Mouse (Mus musculus) CH12.LX (cell line): ENCODE measurements at regions not wholly inside any gene's neighbourhood (a gene's known extent, or its start where the extent isn't known, plus 50 kb on each side); places are given as distances from the start of the nearest gene placed in this dataset.

ENCODE experiments used
- BHLHE40 ChIP-seq: IDR thresholded peaks from 2 replicates; pipeline ENCODE4 v1.6.1; 2011; ENCODE audit warnings: mild to moderate bottlenecking, low read depth, low read length, improper control_type of control experiment
- CTCF ChIP-seq, 2 experiments: IDR thresholded peaks in 1 of 2; conservative IDR thresholded peaks in 1 of 2; 2 replicates each; pipeline ENCODE4 v1.5.1; 2011 to 2012; ENCODE audit warnings: low read depth in 2 of 2, low read length in 2 of 2, improper control_type of control experiment in 1 of 2, inconsistent platforms in 1 of 2, mild to moderate bottlenecking in 1 of 2, moderate library complexity in 1 of 2
- EP300 ChIP-seq: IDR thresholded peaks from 2 replicates; pipeline ENCODE4 v1.6.1; 2011; ENCODE audit warnings: low read length, improper control_type of control experiment
- HCFC1 ChIP-seq: IDR thresholded peaks from 2 replicates; pipeline ENCODE4 v1.6.1; 2012; ENCODE audit warnings: low read depth, mild to moderate bottlenecking, inconsistent platforms, low read length, improper control_type of control experiment
- JUND ChIP-seq: conservative IDR thresholded peaks from 2 replicates; pipeline ENCODE4 v1.6.1; 2011; ENCODE audit warnings: low read depth, low read length, improper control_type of control experiment
- KAT2A ChIP-seq: IDR thresholded peaks from 2 replicates; pipeline ENCODE4 v1.6.1; 2012; ENCODE audit warnings: low read length, improper control_type of control experiment, inconsistent platforms; ENCODE audit not compliant: insufficient replicate concordance
- MXI1 ChIP-seq: IDR thresholded peaks from 2 replicates; pipeline ENCODE4 v1.6.1; 2011; ENCODE audit warnings: mild to moderate bottlenecking, low read depth, low read length, improper control_type of control experiment
- POLR2A ChIP-seq: IDR thresholded peaks from 2 replicates; pipeline ENCODE4 v1.6.1; 2011; ENCODE audit warnings: low read depth, mild to moderate bottlenecking, improper control_type of control experiment, low read length
- POLR2AphosphoS2 ChIP-seq: IDR thresholded peaks from 2 replicates; pipeline ENCODE4 v1.6.1; 2011; ENCODE audit warnings: low read depth, low read length, improper control_type of control experiment
- SIN3A ChIP-seq: IDR thresholded peaks from 2 replicates; pipeline ENCODE4 v1.6.1; 2012; ENCODE audit warnings: low read length, improper control_type of control experiment, inconsistent platforms
- TCF12 ChIP-seq: IDR thresholded peaks from 2 replicates; pipeline ENCODE4 v1.6.1; 2014; ENCODE audit warnings: low read depth, mild to moderate bottlenecking, inconsistent platforms, low read length, improper control_type of control experiment
- USF1 ChIP-seq: IDR thresholded peaks from 2 replicates; pipeline ENCODE4 v1.6.1; 2014; ENCODE audit warnings: low read depth, mild to moderate bottlenecking, inconsistent platforms, low read length, improper control_type of control experiment
- USF2 ChIP-seq: conservative IDR thresholded peaks from 2 replicates; pipeline ENCODE4 v1.6.1; 2011; ENCODE audit warnings: low read depth, low read length, improper control_type of control experiment

DNA sequence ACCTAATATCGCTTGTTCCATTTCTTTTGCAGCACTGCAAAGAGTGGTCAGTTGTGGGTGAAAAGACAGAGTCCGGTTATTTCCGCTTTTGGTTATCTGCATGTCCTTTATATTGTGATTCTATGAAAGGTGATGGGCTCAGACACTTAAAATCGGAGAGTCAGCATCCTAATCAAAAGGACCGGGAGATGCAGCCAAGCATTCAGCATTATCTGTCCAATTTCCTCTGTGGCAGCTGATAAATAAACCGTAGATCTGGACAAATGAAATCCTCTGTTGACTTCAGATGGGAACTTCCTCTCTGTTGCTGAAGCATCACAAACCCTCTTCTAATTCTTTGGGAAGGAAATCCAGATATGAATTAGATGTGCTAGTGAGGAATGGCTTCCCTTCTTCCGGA is 325.7 kb upstream of the Arrdc4 start:
- TF ChIP-seq USF1: no peak
- no peak for TF ChIP-seq POLR2A
- no peak for TF ChIP-seq CTCF (conservative IDR thresholded peaks at IDR 0.05 in 1 of 2, IDR thresholded peaks at IDR 0.05 in 1 of 2; ENCODE audit: low read depth in 2 of 2, low read length in 2 of 2)
- no peak for TF ChIP-seq EP300
- no peak for TF ChIP-seq JUND
- TF ChIP-seq BHLHE40: no peak
- TF ChIP-seq MXI1: no peak
- TF ChIP-seq TCF12: no peak
- TF ChIP-seq POLR2AphosphoS2: no peak
- TF ChIP-seq HCFC1: no peak
- no peak for TF ChIP-seq KAT2A
- TF ChIP-seq SIN3A: no peak
- TF ChIP-seq USF2: no peak
